Mouse (Mus musculus) heart, postnatal 0 days (tissue): ENCODE results near the gene Tns1.

Experiments used
- CTCF ChIP-seq: IDR thresholded peaks from 2 replicates; pipeline ENCODE4 v1.5.1; 2016; ENCODE audit warnings: antibody characterized with exemption, control low read depth, low read depth
- EP300 ChIP-seq: IDR thresholded peaks from 2 replicates; pipeline ENCODE4 v1.6.1; 2016; ENCODE audit warnings: antibody characterized with exemption, low read depth

DNA sequence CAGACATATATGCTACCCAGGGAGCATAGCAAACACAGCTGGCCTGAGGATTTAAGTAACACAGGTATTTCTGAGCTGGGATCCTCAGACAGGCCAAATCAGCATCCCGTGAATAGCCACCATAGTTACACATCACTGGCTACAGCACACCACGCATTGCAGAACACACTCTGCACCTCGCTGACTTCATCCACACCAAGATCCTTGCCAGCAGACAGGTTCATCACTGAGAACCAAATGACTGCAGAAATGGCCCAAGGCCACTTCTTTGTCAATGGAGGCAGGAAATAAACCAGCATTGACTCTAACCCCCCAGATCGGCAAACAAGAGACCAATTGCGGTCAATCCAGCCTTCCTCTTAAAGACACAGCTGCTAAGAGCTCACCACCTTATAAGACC is 66.7 kb downstream of the Tns1 start:
- TF ChIP-seq EP300 (no peak), CTCF (no peak)
